Mouse (Mus musculus): ENCODE results near the gene Ctbp2. TPM values are rescaled to one million over a fixed set of nuclear protein-coding genes. Genes with fewer than 3 reads are reported as not detected.
A peak's percentile ranks its signal among the peaks of the same experiment; 100 is the strongest.

The Ctbp2 gene
- total RNA-seq, 1 experiment from 2014 or later: 45.4 TPM

DNA sequence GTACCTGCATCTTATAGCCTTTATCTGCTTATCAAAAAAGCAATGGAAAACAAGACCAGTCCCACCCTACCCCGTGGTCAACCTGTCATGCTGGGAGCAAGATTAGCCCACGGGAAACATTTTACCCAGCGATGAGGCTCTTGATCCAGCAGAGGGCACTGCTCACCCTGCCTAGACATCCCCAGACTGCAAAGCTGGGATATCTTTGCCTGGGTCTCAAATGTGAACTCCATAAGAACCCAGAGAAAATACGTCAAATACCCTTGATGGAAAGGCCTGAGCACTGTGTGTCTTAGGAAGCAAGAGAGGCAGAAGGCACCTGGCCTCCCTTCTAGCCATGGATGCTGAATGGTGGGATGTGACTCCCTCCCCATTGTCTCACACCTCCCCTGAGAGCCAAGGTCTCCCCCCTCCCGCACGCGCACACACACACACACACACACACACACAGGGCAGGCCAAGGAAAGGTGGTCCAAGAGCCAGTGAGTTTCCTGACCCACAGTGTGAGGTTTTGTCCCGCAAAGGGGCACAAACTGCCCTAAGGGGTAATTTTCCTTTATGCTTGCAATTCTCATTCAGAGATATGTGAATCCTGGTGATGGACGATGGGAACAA, 91.5 kb downstream of the Ctbp2 start:
- peak; percentile 73 to 75; a peak in 3 of 4 replicates for ATAC-seq (replicated peaks in 1 of 2; ENCODE audit: insufficient read depth in 1 of 2, low FRiP score in 2 of 2, low TSS enrichment in 1 of 2, low read depth in 1 of 2, poor library complexity in 2 of 2, severe bottlenecking in 2 of 2)

DNA sequence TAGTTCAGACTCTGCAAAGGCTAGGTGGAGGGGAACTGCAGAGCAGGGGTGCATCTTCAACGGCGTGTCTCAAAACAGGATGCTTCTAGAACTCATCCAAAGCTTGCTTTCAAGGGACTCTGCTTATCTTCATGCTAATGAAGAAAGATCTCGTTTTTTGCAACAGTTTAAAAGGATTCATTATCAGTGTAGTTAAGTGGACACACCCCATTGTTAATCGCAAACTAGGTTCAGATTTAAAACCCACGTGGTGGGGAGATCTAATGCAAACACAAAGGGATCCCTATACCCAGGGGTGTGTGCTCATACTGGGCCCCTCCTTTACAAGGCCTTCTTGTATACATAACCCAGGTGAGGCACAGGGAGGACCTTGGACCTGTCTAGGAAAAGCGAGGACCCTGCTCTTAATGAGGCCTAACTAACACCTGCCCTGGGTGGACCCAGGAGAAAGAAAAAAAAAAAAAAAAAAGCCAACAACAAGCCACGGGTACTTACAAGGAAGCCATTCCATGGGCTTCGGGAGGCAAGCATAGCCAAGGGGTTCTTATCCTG, 94.6 kb downstream of the Ctbp2 start:
- ATAC-seq (replicated peaks in 1 of 2; ENCODE audit: insufficient read depth in 1 of 2, low FRiP score in 2 of 2, low TSS enrichment in 1 of 2, low read depth in 1 of 2, poor library complexity in 2 of 2, severe bottlenecking in 2 of 2): no peak

- no peak for ATAC-seq (replicated peaks in 1 of 2; ENCODE audit: insufficient read depth in 1 of 2, low FRiP score in 2 of 2, low TSS enrichment in 1 of 2, low read depth in 1 of 2, poor library complexity in 2 of 2, severe bottlenecking in 2 of 2)
These were observed 95.2 kb downstream of the Ctbp2 start for GRCm38 (mm10) chr7:133029004-133029403.

DNA sequence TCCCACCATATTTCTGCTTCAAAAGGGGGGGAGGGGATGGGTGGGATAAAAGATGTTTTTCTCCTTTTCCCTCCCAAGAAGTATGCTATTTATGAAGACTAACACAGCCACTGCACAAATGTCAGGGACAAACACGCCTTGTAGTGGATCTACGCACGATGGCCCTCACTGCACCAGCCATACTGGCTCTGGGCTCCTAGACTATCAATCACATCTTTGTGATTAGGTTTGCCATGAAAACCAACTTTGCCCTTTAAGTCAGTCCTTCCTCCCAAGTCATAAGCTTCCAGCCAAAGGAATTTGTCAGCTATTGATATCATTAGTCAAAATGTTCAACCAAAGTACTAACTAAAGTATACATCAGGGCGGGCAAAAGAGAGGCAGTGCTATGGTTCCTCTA, 96.2 kb downstream of the Ctbp2 start:
- ATAC-seq (replicated peaks in 1 of 2; ENCODE audit: insufficient read depth in 1 of 2, low FRiP score in 2 of 2, low TSS enrichment in 1 of 2, low read depth in 1 of 2, poor library complexity in 2 of 2, severe bottlenecking in 2 of 2): no peak

- ATAC-seq (replicated peaks in 1 of 2; ENCODE audit: insufficient read depth in 1 of 2, low FRiP score in 2 of 2, low TSS enrichment in 1 of 2, low read depth in 1 of 2, poor library complexity in 2 of 2, severe bottlenecking in 2 of 2): no peak
These were observed 99.5 kb downstream of the Ctbp2 start for GRCm38 (mm10) chr7:133024694-133025093.

GRCm38 (mm10) chr7:133019481-133020020, 104.6 kb downstream of the Ctbp2 start:
- peak in 1 of 2 experiments; percentile 27; a peak in 1 of 4 replicates for ATAC-seq (replicated peaks in 1 of 2; ENCODE audit: insufficient read depth in 1 of 2, low FRiP score in 2 of 2, low TSS enrichment in 1 of 2, low read depth in 1 of 2, poor library complexity in 2 of 2, severe bottlenecking in 2 of 2)

DNA sequence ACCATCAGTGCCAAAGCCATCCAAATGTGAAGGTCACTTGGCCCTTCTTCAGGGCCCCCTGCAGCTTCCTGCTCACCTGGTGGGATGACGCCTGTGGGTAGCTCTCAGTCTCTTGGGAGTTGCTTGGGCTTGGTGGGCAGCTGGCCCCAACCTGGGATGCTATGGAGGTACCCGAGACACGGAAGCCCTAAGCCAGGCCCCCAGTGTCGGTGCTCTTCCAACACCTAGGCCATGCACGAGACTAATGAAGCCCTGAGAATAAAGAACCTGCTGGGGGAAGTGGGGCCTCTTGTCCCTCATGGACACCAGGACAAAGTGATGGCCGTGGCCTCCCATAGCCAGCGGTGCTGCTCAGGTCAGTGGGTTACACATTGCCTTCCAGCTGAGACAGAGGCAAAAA, 105.2 kb downstream of the Ctbp2 start:
- ATAC-seq (replicated peaks in 1 of 2; ENCODE audit: insufficient read depth in 1 of 2, low FRiP score in 2 of 2, low TSS enrichment in 1 of 2, low read depth in 1 of 2, poor library complexity in 2 of 2, severe bottlenecking in 2 of 2): no peak

- no peak for ATAC-seq (replicated peaks in 1 of 2; ENCODE audit: insufficient read depth in 1 of 2, low FRiP score in 2 of 2, low TSS enrichment in 1 of 2, low read depth in 1 of 2, poor library complexity in 2 of 2, severe bottlenecking in 2 of 2)
These were observed 108.6 kb downstream of the Ctbp2 start for GRCm38 (mm10) chr7:133015416-133016070.

DNA sequence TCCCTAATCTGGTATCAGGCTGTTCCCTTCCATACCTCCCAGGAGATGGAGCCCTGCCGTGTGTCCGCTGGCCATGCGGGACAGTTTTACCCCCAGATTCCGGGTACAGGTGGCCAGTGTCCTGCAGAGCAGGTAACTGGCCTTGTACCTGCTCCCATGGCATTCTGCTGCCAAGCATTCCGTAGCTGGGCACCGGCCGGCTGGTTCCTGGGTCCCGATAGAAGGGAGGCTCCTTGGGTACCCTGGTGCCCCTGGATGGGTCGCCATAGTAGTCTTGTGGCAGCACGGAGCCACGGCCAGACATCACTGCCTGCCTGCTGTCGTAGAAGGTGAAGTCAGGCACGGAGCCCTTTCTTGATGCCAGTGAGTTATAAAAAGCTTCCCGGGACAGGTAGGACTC, 109.5 kb downstream of the Ctbp2 start:
- no peak for ATAC-seq (replicated peaks in 1 of 2; ENCODE audit: insufficient read depth in 1 of 2, low FRiP score in 2 of 2, low TSS enrichment in 1 of 2, low read depth in 1 of 2, poor library complexity in 2 of 2, severe bottlenecking in 2 of 2)

DNA sequence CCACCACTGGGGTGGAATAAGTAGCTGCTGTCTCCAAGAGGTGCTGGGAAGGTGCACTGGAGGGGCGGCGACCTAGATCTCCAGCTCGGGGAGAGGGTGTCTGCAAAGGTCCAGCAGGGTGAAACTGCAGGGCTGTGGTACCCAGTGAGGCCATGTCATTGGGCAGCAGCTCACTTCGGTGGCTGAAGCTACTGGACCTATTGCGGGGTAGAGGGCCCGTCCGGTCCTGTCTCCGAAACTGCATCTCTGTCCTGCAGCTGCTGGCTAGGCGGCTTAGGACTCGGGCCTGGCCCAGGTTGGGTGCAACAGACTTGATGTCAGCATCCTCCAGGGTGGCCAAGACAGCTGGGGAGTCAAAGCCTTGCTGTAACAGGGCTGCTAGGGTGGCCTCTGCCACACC, 110.2 kb downstream of the Ctbp2 start:
- no peak for ATAC-seq (replicated peaks in 1 of 2; ENCODE audit: insufficient read depth in 1 of 2, low FRiP score in 2 of 2, low TSS enrichment in 1 of 2, low read depth in 1 of 2, poor library complexity in 2 of 2, severe bottlenecking in 2 of 2)

GRCm38 (mm10) chr7:133012637-133013366, 111.4 kb downstream of the Ctbp2 start:
- ATAC-seq (replicated peaks in 1 of 2; ENCODE audit: insufficient read depth in 1 of 2, low FRiP score in 2 of 2, low TSS enrichment in 1 of 2, low read depth in 1 of 2, poor library complexity in 2 of 2, severe bottlenecking in 2 of 2): no peak

GRCm38 (mm10) chr7:133011611-133012010, 112.5 kb downstream of the Ctbp2 start:
- ATAC-seq (replicated peaks in 1 of 2; ENCODE audit: insufficient read depth in 1 of 2, low FRiP score in 2 of 2, low TSS enrichment in 1 of 2, low read depth in 1 of 2, poor library complexity in 2 of 2, severe bottlenecking in 2 of 2): no peak

DNA sequence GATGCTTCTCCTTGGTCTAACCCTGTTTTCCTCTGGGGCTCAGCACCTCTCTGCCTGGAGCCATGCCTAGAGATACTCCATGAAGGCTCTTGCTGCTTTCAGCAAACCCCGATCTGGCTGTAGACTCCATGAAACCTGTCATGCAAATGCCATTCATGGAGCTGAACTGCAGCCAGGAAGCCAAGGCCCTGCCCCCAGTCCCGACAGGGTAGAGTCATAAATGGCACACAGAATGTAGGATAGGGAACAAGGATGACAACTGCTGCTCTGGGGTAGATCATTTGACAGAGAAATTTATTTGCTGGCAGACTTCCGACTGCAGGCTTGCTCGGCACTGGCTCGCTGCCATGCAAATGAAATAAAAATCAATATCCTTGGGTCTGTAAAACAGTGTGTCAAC, 113.0 kb downstream of the Ctbp2 start:
- ATAC-seq (replicated peaks in 1 of 2; ENCODE audit: insufficient read depth in 1 of 2, low FRiP score in 2 of 2, low TSS enrichment in 1 of 2, low read depth in 1 of 2, poor library complexity in 2 of 2, severe bottlenecking in 2 of 2): no peak

DNA sequence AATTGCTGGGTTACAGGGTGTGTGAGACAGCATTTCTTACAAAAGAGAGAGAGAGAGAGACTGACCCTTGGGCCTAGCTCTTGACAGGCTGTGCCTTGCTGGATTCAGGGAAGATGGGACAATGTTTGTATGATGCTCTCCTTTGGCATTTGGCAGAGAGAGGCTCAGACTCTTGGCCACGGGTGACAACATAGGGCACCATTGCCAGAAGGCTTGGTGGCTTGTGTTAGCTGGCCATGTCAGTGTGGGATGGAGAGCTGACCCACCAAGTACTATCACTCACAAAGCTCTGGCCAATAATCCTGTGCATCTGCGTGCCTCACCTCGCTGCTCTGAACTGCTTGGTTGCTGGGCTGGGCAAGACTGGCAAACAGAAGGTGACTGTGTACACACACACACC, 113.7 kb downstream of the Ctbp2 start:
- ATAC-seq (replicated peaks in 1 of 2; ENCODE audit: insufficient read depth in 1 of 2, low FRiP score in 2 of 2, low TSS enrichment in 1 of 2, low read depth in 1 of 2, poor library complexity in 2 of 2, severe bottlenecking in 2 of 2): no peak

DNA sequence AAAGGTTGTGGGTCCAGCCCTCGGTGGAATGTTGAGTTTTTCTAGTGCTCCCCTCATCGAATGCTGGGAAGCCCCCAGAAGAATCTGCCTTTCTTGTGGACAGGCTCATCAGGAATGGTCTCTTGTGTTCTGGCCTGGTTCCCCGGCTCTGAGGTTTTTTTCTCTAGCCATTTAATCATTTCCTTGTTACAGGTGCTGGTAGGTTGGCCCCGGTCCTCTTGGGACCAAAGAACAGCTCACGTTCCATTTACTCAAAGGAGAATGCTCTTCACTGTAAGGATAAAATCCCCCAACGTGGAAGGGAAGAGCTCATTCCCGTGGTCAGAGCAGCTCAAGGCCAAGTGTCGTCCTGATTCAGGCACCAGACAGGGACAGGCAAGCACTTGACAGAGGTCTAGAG, 114.5 kb downstream of the Ctbp2 start:
- ATAC-seq (replicated peaks in 1 of 2; ENCODE audit: insufficient read depth in 1 of 2, low FRiP score in 2 of 2, low TSS enrichment in 1 of 2, low read depth in 1 of 2, poor library complexity in 2 of 2, severe bottlenecking in 2 of 2): no peak

GRCm38 (mm10) chr7:133008663-133009062, 115.5 kb downstream of the Ctbp2 start:
- no peak for ATAC-seq (replicated peaks in 1 of 2; ENCODE audit: insufficient read depth in 1 of 2, low FRiP score in 2 of 2, low TSS enrichment in 1 of 2, low read depth in 1 of 2, poor library complexity in 2 of 2, severe bottlenecking in 2 of 2)

- no peak; a peak in 1 of 4 replicates for ATAC-seq (replicated peaks in 1 of 2; ENCODE audit: insufficient read depth in 1 of 2, low FRiP score in 2 of 2, low TSS enrichment in 1 of 2, low read depth in 1 of 2, poor library complexity in 2 of 2, severe bottlenecking in 2 of 2)
These were observed 116.8 kb downstream of the Ctbp2 start for GRCm38 (mm10) chr7:133007343-133007742.

GRCm38 (mm10) chr7:133005772-133006171, 118.4 kb downstream of the Ctbp2 start:
- no peak for ATAC-seq (replicated peaks in 1 of 2; ENCODE audit: insufficient read depth in 1 of 2, low FRiP score in 2 of 2, low TSS enrichment in 1 of 2, low read depth in 1 of 2, poor library complexity in 2 of 2, severe bottlenecking in 2 of 2)

Data from hematopoietic stem cell, adult 5-6 weeks (primary cell).